Mouse (Mus musculus): ENCODE results near the gene Syne1. TPM values are rescaled to one million over a fixed set of nuclear protein-coding genes. Genes with fewer than 3 reads are reported as not detected.

Gene Syne1
- total RNA-seq, 1 experiment, result 7.1 TPM

DNA sequence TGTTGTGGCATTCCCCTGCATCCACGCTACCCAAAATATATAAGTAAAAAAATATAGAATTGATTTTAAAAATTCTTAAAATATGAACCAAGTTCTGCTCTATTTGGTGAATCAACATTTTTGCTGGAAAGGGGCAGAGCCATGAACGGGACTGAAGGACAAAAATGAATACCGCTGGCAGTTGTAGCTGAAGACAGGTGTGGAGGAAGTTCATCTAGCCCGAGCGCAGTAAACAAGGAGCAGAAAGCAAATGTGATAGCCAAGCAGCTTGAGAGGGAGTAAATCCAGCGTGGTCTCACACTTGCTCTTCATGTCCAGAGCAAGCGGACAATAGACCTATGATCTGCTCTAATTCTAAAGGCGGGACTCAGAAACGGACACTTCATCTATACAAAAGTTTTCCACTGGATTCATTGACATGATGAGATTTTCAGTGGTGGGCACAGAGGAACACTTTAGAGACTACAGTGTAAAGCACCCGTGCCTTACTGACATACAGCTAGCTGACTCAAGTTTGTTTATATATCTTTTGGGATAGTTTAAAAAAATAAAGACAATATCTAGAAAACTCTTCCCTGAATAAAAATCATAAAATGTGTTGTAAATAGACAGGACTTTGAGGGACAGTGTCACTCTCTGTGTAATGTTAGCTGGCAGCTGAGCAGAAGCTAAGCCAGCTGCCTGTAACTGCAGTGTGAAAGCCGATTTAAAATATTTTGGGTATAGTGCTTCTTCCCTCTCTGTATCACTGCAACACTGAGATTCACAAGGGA, 480.9 kb downstream of the Syne1 start:
- TF ChIP-seq ZNF384 (IDR thresholded peaks at IDR 0.05; ENCODE audit: low read depth, low read length), result no peak
- no peak for TF ChIP-seq HCFC1 (IDR thresholded peaks at IDR 0.05; ENCODE audit: borderline replicate concordance, insufficient read depth, low read length)
- no peak for TF ChIP-seq CHD2 (IDR thresholded peaks at IDR 0.05; ENCODE audit: low read depth, low read length)
- TF ChIP-seq ZC3H11A (IDR thresholded peaks at IDR 0.05; ENCODE audit: borderline replicate concordance, low read depth, low read length), result no peak
- no peak for TF ChIP-seq MAFK (IDR thresholded peaks at IDR 0.05; ENCODE audit: insufficient read depth, low read depth, low read length)
- in situ Hi-C loops (cut with MboI; ENCODE audit: low sequenced_read_pairs in 2 of 2, unreplicated experiment in 2 of 2), result no loop called here
- no peak for DNase-seq (ENCODE audit: low read depth, low spot score)
- Histone ChIP-seq H3K36me3 (ENCODE audit: control insufficient read depth, insufficient read depth, low read length, poor library complexity, severe bottlenecking) (no peaks in the 10 kb centered on the region), H3K4me1 (ENCODE audit: control insufficient read depth in 2 of 2, insufficient read depth in 2 of 2, low read length in 2 of 2, poor library complexity in 1 of 2) (no peaks in the 10 kb centered on the region), H3K27ac (ENCODE audit: insufficient read depth, low read depth, low read length, poor library complexity, severe bottlenecking) (no peak overlapping the region), H3K9ac (ENCODE audit: insufficient read depth, low read depth, low read length, poor library complexity, severe bottlenecking) (no peak overlapping the region), H3K4me3 (ENCODE audit: insufficient read depth in 1 of 2, low read depth in 1 of 2, low read length in 2 of 2, poor library complexity in 1 of 2, severe bottlenecking in 1 of 2) (no peak overlapping the region), H3K9me3 (ENCODE audit: control insufficient read depth, insufficient read depth, low read depth, low read length) (no peaks in the 10 kb centered on the region)

DNA sequence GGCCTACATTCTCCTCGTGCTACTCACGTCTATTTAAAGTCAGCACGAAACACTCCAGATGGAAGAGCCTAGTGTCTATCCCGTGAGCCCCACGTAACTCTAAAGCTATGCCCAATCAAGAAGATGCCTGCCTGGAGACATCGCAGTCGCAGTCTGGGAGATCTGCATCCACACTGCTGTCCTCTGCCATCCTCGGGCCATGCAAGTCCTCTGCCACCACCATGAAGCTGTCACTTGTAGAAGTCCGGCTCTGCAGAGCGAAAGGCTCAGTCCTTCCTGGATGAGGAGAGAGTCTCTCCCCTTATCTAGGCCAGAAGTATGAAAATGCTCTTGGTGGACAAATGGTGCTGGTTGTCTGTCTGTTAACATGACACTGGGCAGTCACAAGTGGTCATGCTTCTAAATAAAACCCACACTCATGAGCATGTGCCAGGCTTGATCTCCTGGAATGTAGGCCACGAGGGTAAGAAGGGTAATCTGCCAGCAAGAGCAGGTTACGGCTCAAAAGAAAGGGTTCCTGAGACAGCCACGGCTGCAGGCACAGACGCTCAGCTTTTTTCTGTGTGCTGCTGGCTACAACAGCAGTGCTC, 482.5 kb downstream of the Syne1 start, which contains the start of gene Gm10097:
TSS of gene Gm10097 (plus strand) at position 517 of the 590 bp plus-strand sequence.
- TF ChIP-seq MAFK (IDR thresholded peaks at IDR 0.05; ENCODE audit: insufficient read depth, low read depth, low read length) (no peak), CHD2 (IDR thresholded peaks at IDR 0.05; ENCODE audit: low read depth, low read length) (no peak), HCFC1 (IDR thresholded peaks at IDR 0.05; ENCODE audit: borderline replicate concordance, insufficient read depth, low read length) (no peak), ZC3H11A (IDR thresholded peaks at IDR 0.05; ENCODE audit: borderline replicate concordance, low read depth, low read length) (no peak), ZNF384 (IDR thresholded peaks at IDR 0.05; ENCODE audit: low read depth, low read length) (no peak)
- no peaks in the 10 kb centered on the region for H3K9me3 ChIP-seq (ENCODE audit: control insufficient read depth, insufficient read depth, low read depth, low read length)
- no peak within 1 kb of the TSS for H3K9ac ChIP-seq (ENCODE audit: insufficient read depth, low read depth, low read length, poor library complexity, severe bottlenecking)
- H3K36me3 ChIP-seq (ENCODE audit: control insufficient read depth, insufficient read depth, low read length, poor library complexity, severe bottlenecking), result no peaks in the 10 kb centered on the region
- H3K4me1 ChIP-seq (ENCODE audit: control insufficient read depth in 2 of 2, insufficient read depth in 2 of 2, low read length in 2 of 2, poor library complexity in 1 of 2), result no peaks in the 10 kb centered on the region
- in situ Hi-C loops (cut with MboI; ENCODE audit: low sequenced_read_pairs in 2 of 2, unreplicated experiment in 2 of 2), result no loop called here
- no peak within 1 kb of the TSS for H3K27ac ChIP-seq (ENCODE audit: insufficient read depth, low read depth, low read length, poor library complexity, severe bottlenecking)
- DNase-seq (ENCODE audit: low read depth, low spot score), result no peak
- H3K4me3 ChIP-seq (ENCODE audit: insufficient read depth in 1 of 2, low read depth in 1 of 2, low read length in 2 of 2, poor library complexity in 1 of 2, severe bottlenecking in 1 of 2), result no peak within 1 kb of the TSS

DNA sequence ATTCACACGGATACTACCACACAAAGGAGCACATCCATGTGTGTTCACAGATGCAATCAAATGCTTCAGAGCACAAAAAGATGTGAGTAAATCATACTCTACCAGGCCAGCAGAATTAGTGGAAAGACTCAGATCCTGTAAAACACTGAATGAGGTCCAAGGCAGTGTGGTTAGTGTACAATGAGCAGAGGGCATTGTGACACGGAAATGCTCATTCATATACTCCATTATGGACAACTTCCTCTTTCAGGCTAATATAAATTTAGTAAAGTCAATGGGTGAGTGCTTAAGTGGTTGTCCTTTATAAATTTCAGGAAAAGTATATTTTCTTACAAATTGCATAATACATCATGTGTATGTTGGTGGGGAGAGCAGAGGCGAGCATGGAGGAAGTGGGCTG, 484.2 kb downstream of the Syne1 start:
- TF ChIP-seq ZC3H11A (IDR thresholded peaks at IDR 0.05; ENCODE audit: borderline replicate concordance, low read depth, low read length), result no peak
- TF ChIP-seq ZNF384 (IDR thresholded peaks at IDR 0.05; ENCODE audit: low read depth, low read length), result no peak
- TF ChIP-seq CHD2 (IDR thresholded peaks at IDR 0.05; ENCODE audit: low read depth, low read length), result no peak
- TF ChIP-seq MAFK (IDR thresholded peaks at IDR 0.05; ENCODE audit: insufficient read depth, low read depth, low read length), result no peak
- no peak for TF ChIP-seq HCFC1 (IDR thresholded peaks at IDR 0.05; ENCODE audit: borderline replicate concordance, insufficient read depth, low read length)
- H3K4me3 ChIP-seq (ENCODE audit: insufficient read depth in 1 of 2, low read depth in 1 of 2, low read length in 2 of 2, poor library complexity in 1 of 2, severe bottlenecking in 1 of 2), result no peak overlapping the region
- H3K27ac ChIP-seq (ENCODE audit: insufficient read depth, low read depth, low read length, poor library complexity, severe bottlenecking), result no peak overlapping the region
- H3K4me1 ChIP-seq (ENCODE audit: control insufficient read depth in 2 of 2, insufficient read depth in 2 of 2, low read length in 2 of 2, poor library complexity in 1 of 2), result no peaks in the 10 kb centered on the region
- in situ Hi-C loops (cut with MboI; ENCODE audit: low sequenced_read_pairs in 2 of 2, unreplicated experiment in 2 of 2), result no loop called here
- H3K36me3 ChIP-seq (ENCODE audit: control insufficient read depth, insufficient read depth, low read length, poor library complexity, severe bottlenecking), result no peaks in the 10 kb centered on the region
- no peak for DNase-seq (ENCODE audit: low read depth, low spot score)
- no peak overlapping the region for H3K9ac ChIP-seq (ENCODE audit: insufficient read depth, low read depth, low read length, poor library complexity, severe bottlenecking)
- H3K9me3 ChIP-seq (ENCODE audit: control insufficient read depth, insufficient read depth, low read depth, low read length), result no peaks in the 10 kb centered on the region

DNA sequence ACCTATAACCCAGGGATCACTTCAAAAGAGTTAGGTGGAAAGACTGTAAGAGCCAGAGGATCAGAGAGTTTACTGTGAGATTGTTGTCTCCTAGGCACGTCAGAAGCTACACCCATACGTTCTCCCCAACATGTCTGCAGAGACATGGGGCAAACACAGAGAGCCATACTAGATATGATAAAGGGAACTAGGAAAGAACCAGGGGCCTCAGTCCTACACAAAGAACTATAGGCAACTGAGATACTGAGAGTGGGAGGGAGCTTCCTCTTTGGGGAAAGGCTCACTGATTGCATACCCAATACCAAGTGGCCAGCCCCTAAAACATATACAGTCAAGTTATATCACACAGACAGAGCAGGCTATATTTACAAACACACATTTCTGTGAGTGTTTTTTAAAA, 491.3 kb downstream of the Syne1 start:
- Histone ChIP-seq H3K9ac (ENCODE audit: insufficient read depth, low read depth, low read length, poor library complexity, severe bottlenecking) (no peak overlapping the region), H3K36me3 (ENCODE audit: control insufficient read depth, insufficient read depth, low read length, poor library complexity, severe bottlenecking) (no peaks in the 10 kb centered on the region), H3K4me1 (ENCODE audit: control insufficient read depth in 2 of 2, insufficient read depth in 2 of 2, low read length in 2 of 2, poor library complexity in 1 of 2) (no peaks in the 10 kb centered on the region), H3K9me3 (ENCODE audit: control insufficient read depth, insufficient read depth, low read depth, low read length) (no peaks in the 10 kb centered on the region), H3K27ac (ENCODE audit: insufficient read depth, low read depth, low read length, poor library complexity, severe bottlenecking) (no peak overlapping the region), H3K4me3 (ENCODE audit: insufficient read depth in 1 of 2, low read depth in 1 of 2, low read length in 2 of 2, poor library complexity in 1 of 2, severe bottlenecking in 1 of 2) (no peak overlapping the region)
- in situ Hi-C loops (cut with MboI; ENCODE audit: low sequenced_read_pairs in 2 of 2, unreplicated experiment in 2 of 2), result no loop called here
- TF ChIP-seq MAFK (IDR thresholded peaks at IDR 0.05; ENCODE audit: insufficient read depth, low read depth, low read length) (no peak), HCFC1 (IDR thresholded peaks at IDR 0.05; ENCODE audit: borderline replicate concordance, insufficient read depth, low read length) (no peak), CHD2 (IDR thresholded peaks at IDR 0.05; ENCODE audit: low read depth, low read length) (no peak), ZNF384 (IDR thresholded peaks at IDR 0.05; ENCODE audit: low read depth, low read length) (no peak), ZC3H11A (IDR thresholded peaks at IDR 0.05; ENCODE audit: borderline replicate concordance, low read depth, low read length) (no peak)
- DNase-seq (ENCODE audit: low read depth, low spot score), result no peak
